Mouse (Mus musculus) hindbrain, embryonic 10.5 days (tissue): ENCODE measurements around the gene Vmn2r1. TPM values are rescaled to one million over a fixed set of nuclear protein-coding genes. Genes with fewer than 3 reads are reported as not detected.

Source experiments
- DNase-seq: peaks from one replicate; pipeline ENCODE4 v3.0.0-alpha.2; 2017; ENCODE audit warnings: low spot score
- H3K27ac ChIP-seq: fragments of 300-500 bp; sonication (generic); 2 replicates; pipeline ENCODE4 v1.5.1; 2016; ENCODE audit warnings: mild to moderate bottlenecking, moderate library complexity
- H3K27me3 ChIP-seq: fragments of 300-500 bp; sonication (generic); 2 replicates; pipeline ENCODE4 v1.6.1; 2016; ENCODE audit warnings: mild to moderate bottlenecking; ENCODE audit not compliant: poor library complexity, insufficient read depth, severe bottlenecking
- H3K36me3 ChIP-seq: fragments of 300-500 bp; sonication (generic); 2 replicates; pipeline ENCODE4 v1.6.1; 2016; ENCODE audit warnings: mild to moderate bottlenecking, moderate library complexity
- H3K4me1 ChIP-seq: fragments of 300-500 bp; sonication (generic); replicated peaks from 2 replicates; pipeline ENCODE4 v1.6.1; 2016; ENCODE audit warnings: mild to moderate bottlenecking
- H3K4me3 ChIP-seq: fragments of 300-500 bp; sonication (generic); 2 replicates; pipeline ENCODE4 v1.5.1; 2016; ENCODE audit warnings: mild to moderate bottlenecking, moderate library complexity
- H3K9me3 ChIP-seq: fragments of 300-500 bp; sonication (generic); 2 replicates; pipeline ENCODE4 v1.6.1; 2016; ENCODE audit warnings: mild to moderate bottlenecking, moderate library complexity
- WGBS: fragments of 180-500 bp; shearing (Covaris S2); methylation state at CpG from one replicate; pipeline ENCODE4 v1.1.7; 2016; 5-methylcytosine and 5-hydroxymethylcytosine counted together
- polyA plus RNA-seq: library from polyadenylated mRNA; unstranded; fragments of >200 nt; fragmentation: Nextera tagmentation; extraction: Ambion mirVana; gene quantifications from 2 replicates; pipeline ENCODE4 v1.2.1, GENCODE M21; 2016

The Vmn2r1 gene
- polyA plus RNA-seq, result not detected in 2 replicates

DNA sequence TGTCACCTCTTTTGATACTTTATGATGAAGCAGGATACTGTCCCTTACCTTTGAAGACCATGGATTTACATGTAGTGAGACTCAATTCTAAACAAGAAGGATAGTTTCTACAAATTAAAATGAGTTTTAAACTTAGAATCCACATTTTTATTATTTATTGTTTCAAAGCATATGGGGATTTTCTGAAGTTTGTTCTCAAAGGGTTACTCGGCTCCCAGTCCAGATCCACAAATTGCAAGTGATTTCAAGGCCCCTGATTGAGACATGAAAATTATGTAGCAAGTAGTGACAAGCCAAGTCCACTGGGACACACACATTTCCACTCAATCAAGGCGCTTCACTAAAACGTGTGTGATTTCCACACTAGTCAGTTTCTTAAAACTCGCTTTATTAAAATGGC is at the start of gene Vmn2r1:
Gene Vmn2r1, plus strand, starts transcription at position 301 of the 400 bp plus-strand sequence.
- no peak for DNase-seq

DNA sequence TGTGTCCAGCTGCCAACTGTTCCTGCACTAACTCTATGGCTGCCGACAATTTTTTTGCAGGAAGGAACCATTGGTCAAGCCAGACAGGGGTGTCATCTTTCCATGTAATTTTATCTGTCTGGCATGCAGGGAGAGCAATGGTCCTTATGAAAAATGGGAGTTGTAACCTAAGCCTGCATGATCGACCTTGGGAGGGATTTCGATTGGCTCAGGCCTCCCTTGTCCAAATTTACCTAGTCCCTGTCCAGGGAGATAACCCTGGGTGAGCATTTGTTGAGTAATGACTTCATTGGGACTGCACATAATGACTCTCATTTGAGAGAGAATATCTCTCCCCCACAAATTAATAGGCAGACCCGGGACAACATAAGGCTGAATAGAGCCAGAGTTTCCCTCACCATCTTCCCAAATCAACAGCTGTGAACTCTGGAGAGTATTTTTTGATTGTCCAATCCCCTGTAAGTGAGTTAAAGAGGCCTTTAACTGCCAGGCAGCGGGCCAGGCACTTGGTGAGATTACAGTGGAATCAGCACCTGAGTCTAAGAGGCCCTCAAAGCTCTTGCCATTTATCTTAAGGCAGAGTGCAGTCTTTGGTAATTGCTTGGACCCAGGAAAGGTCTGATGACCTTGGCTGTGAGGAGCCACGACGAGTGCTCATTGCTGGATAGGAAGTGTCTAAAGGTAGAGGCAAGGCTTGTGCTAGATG is 43.1 kb upstream of the Vmn2r1 start:
- no peaks in the 10 kb centered on the region for H3K9me3 ChIP-seq
- H3K27me3 ChIP-seq, result no peaks in the 10 kb centered on the region
- no peak for DNase-seq
- no peak overlapping the region for H3K27ac ChIP-seq
- 0 out of 2 replicates have a peak, but pooled peaks cover 4% of the 10 kb centered on the region for H3K4me1 ChIP-seq
- WGBS, result 84% methylated on average over 7 of the region's 7 CpGs
- no peak overlapping the region for H3K4me3 ChIP-seq
- no peaks in the 10 kb centered on the region for H3K36me3 ChIP-seq

More for the DNA sequence above, at the start of gene Vmn2r1:
- Histone ChIP-seq H3K36me3 (no peaks in the 10 kb centered on the region), H3K9me3 (no peaks in the 10 kb centered on the region), H3K27me3 (no peaks in the 10 kb centered on the region), H3K4me3 (no peak within 1 kb of the TSS), H3K27ac (no peak within 1 kb of the TSS), H3K4me1 (no peaks in the 10 kb centered on the region)
- WGBS, result 87% methylated on average over 4 of the region's 4 CpGs

DNA sequence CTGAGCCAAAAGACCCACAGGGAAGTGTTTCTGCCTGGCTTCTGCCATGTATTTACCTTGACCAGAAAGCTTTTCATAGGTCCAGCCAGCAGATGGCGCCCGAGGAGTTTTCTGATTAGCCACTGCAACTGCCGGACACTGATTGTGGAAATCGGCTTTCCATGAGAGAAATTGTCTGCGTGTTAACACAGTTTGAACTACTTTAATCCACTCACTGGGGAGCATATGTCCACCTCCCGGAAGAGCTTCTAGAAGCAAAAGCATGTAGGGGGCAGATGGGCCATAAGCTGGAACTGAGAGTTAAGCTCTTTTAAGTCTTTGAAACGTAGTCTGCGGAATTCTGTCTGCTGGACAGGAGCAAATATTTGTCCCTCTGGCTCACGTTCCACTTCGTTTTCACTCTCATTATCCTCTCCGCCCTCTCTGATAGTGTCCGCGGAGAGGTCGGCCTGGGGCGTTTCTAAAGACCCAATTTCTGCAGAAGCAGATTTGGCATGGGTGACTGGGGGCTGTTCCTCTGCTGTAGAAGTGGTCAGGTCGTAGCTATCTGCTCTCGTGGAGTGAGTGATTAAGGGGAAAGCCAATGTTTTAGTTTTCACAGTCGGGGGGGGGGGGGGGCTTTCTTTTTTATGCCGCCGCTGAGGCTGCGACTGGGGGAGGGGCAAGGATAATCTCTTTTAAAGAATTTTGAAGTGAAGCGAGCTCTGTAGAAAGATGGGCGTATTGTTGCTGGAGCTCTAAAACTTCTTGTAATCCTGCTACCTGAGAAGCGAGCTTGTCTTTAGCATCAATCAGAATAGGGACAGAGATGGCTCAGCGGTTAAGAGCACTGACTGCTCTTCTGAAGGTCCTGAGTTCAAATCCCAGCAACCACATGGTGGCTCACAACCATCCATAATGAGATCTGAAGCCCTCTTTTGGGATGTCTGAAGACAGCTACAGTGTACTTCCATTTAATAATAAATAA is 41.2 kb upstream of the Vmn2r1 start:
- Histone ChIP-seq H3K4me3 (peak overlapping the region; percentile 51), H3K27ac (peak overlapping the region; percentile 69), H3K36me3 (no peaks in the 10 kb centered on the region), H3K9me3 (no peaks in the 10 kb centered on the region), H3K27me3 (no peaks in the 10 kb centered on the region), H3K4me1 (0 out of 2 replicates have a peak, but pooled peaks cover 4% of the 10 kb centered on the region)
- peak; percentile 90 for DNase-seq
- 13% methylated on average over 25 of the region's 25 CpGs for WGBS

DNA sequence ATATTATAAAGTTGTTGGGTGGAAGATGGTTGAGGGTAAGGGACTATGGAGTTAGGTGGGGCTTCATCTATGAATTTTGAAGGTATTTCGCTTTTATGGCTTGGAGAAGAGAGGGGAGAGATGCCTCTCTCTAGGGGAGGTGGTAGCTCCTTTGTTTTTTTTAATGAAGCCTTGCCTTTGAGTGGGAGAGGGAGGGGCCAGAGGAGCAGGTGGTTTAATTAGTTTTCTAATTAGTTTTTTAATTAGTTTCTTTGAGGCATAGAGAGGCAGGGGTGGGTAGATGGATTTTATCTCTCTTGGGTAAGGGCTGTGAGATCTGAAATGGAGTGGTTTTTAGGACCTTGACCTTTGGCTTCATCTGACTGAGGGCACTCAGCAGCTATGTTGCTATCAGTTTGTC is 31.4 kb downstream of the Vmn2r1 start:
- no peaks in the 10 kb centered on the region for H3K4me1 ChIP-seq
- WGBS, result 78% methylated on average over 1 of the region's 1 CpGs
- no peak for DNase-seq
- no peak overlapping the region for H3K27ac ChIP-seq
- no peaks in the 10 kb centered on the region for H3K9me3 ChIP-seq
- no peaks in the 10 kb centered on the region for H3K36me3 ChIP-seq
- H3K4me3 ChIP-seq, result no peak overlapping the region
- no peaks in the 10 kb centered on the region for H3K27me3 ChIP-seq

- WGBS, result 84% methylated on average over 11 of the region's 11 CpGs
Observed at GRCm38 (mm10) chr3:64113352-64114046, 32.2 kb downstream of the Vmn2r1 start.

GRCm38 (mm10) chr3:64141878-64142508 is 60.6 kb downstream of the Vmn2r1 start, which contains the start of gene Vmn2r2:
TSS of gene Vmn2r2 (minus strand) at chr3:64141928.
- no peaks in the 10 kb centered on the region for H3K27me3 ChIP-seq
- H3K4me3 ChIP-seq, result no peak within 1 kb of the TSS
- no peaks in the 10 kb centered on the region for H3K4me1 ChIP-seq
- 85% methylated on average over 2 of the region's 2 CpGs for WGBS
- H3K27ac ChIP-seq, result no peak within 1 kb of the TSS
- DNase-seq, result no peak
- H3K9me3 ChIP-seq, result no peaks in the 10 kb centered on the region
- H3K36me3 ChIP-seq, result no peaks in the 10 kb centered on the region

More at GRCm38 (mm10) chr3:64113352-64114046, 32.2 kb downstream of the Vmn2r1 start:
- Histone ChIP-seq H3K27me3 (no peaks in the 10 kb centered on the region), H3K4me1 (no peaks in the 10 kb centered on the region), H3K27ac (no peak overlapping the region), H3K36me3 (no peaks in the 10 kb centered on the region), H3K4me3 (no peak overlapping the region), H3K9me3 (no peaks in the 10 kb centered on the region)
- DNase-seq, result no peak

Other genes starting within 250 kb of the Vmn2r1 start
- gene Plch1, start 182.1 kb upstream of the Vmn2r1 start, polyA plus RNA-seq, result 28.4 and 32.4 TPM in 2 replicates
- gene E130311K13Rik, start 152.1 kb upstream of the Vmn2r1 start, polyA plus RNA-seq, result 2.8 and 3.2 TPM in 2 replicates
- 9.5 and 11.2 TPM in 2 replicates for gene Slc33a1, start 116.8 kb upstream of the Vmn2r1 start, polyA plus RNA-seq
- gene Gmps, start 105.4 kb upstream of the Vmn2r1 start, polyA plus RNA-seq, result 58.2 and 74.6 TPM in 2 replicates
- 0.04 TPM in 1 of 2 replicates, not detected in the other for gene Vmn2r2, start 60.4 kb downstream of the Vmn2r1 start, polyA plus RNA-seq
- gene Vmn2r3, start 208.2 kb downstream of the Vmn2r1 start, polyA plus RNA-seq, result not detected in 2 replicates